Mouse (Mus musculus): ENCODE measurements around the gene Cntnap2. TPM values are rescaled to one million over a fixed set of nuclear protein-coding genes. Genes with fewer than 3 reads are reported as not detected.

The Cntnap2 gene
- polyA plus RNA-seq, 1 experiment from 2014 or later = 1.1 TPM

- no peak overlapping the region for H3K4me3 ChIP-seq (ENCODE audit: low read depth, low read length)
- no peak overlapping the region for H3K27ac ChIP-seq (ENCODE audit: low read depth, low read length)
- H3K36me3 ChIP-seq (ENCODE audit: control insufficient read depth, insufficient read depth) = no peaks in the 10 kb centered on the region
- ATAC-seq = no peak
- no peak for TF ChIP-seq CTCF (IDR thresholded peaks at IDR 0.05; ENCODE audit: low read depth)
- no peaks in the 10 kb centered on the region for H3K4me1 ChIP-seq (replicated peaks; ENCODE audit: control insufficient read depth, insufficient read depth, low read length)
- H3K9me3 ChIP-seq (ENCODE audit: control insufficient read depth) = no peaks in the 10 kb centered on the region
- H3K4me2 ChIP-seq (replicated peaks; ENCODE audit: low read depth) = no peak overlapping the region
- H3K27me3 ChIP-seq (replicated peaks; ENCODE audit: control insufficient read depth, insufficient read depth, low read length) = no peaks in the 10 kb centered on the region
- WGBS = 94% methylated on average over 1 of the region's 1 CpGs
- no peak overlapping the region for H3K9ac ChIP-seq (ENCODE audit: low read depth, low read length)
These were observed 1984.4 kb downstream of the Cntnap2 start for GRCm38 (mm10) chr6:47043586-47043985.

GRCm38 (mm10) chr6:47044385-47045200 is 1985.4 kb downstream of the Cntnap2 start:
- no peak overlapping the region for H3K9ac ChIP-seq (ENCODE audit: low read depth, low read length)
- H3K36me3 ChIP-seq (ENCODE audit: control insufficient read depth, insufficient read depth) = no peaks in the 10 kb centered on the region
- H3K4me1 ChIP-seq (replicated peaks; ENCODE audit: control insufficient read depth, insufficient read depth, low read length) = no peaks in the 10 kb centered on the region
- peak overlapping the region; percentile 29 for H3K4me3 ChIP-seq (ENCODE audit: low read depth, low read length)
- H3K4me2 ChIP-seq (replicated peaks; ENCODE audit: low read depth) = peak overlapping the region; percentile 63
- no peak for ATAC-seq
- no peak overlapping the region for H3K27ac ChIP-seq (ENCODE audit: low read depth, low read length)
- WGBS = 8% methylated on average over 46 of the region's 46 CpGs
- H3K9me3 ChIP-seq (ENCODE audit: control insufficient read depth) = no peaks in the 10 kb centered on the region
- TF ChIP-seq CTCF (IDR thresholded peaks at IDR 0.05; ENCODE audit: low read depth) = no peak
- H3K27me3 ChIP-seq (replicated peaks; ENCODE audit: control insufficient read depth, insufficient read depth, low read length) = no peaks in the 10 kb centered on the region

GRCm38 (mm10) chr6:47049051-47049450 is 1989.9 kb downstream of the Cntnap2 start:
- H3K36me3 ChIP-seq (ENCODE audit: control insufficient read depth, insufficient read depth) = no peaks in the 10 kb centered on the region
- H3K4me1 ChIP-seq (replicated peaks; ENCODE audit: control insufficient read depth, insufficient read depth, low read length) = no peaks in the 10 kb centered on the region
- no peaks in the 10 kb centered on the region for H3K9me3 ChIP-seq (ENCODE audit: control insufficient read depth)
- ATAC-seq = no peak
- no peaks in the 10 kb centered on the region for H3K27me3 ChIP-seq (replicated peaks; ENCODE audit: control insufficient read depth, insufficient read depth, low read length)
- 62% methylated on average over 5 of the region's 5 CpGs for WGBS
- TF ChIP-seq CTCF (IDR thresholded peaks at IDR 0.05; ENCODE audit: low read depth) = no peak
- H3K4me2 ChIP-seq (replicated peaks; ENCODE audit: low read depth) = no peak overlapping the region
- H3K9ac ChIP-seq (ENCODE audit: low read depth, low read length) = no peak overlapping the region
- no peak overlapping the region for H3K27ac ChIP-seq (ENCODE audit: low read depth, low read length)
- H3K4me3 ChIP-seq (ENCODE audit: low read depth, low read length) = no peak overlapping the region

- WGBS = 65% methylated on average over 7 of the region's 7 CpGs
- no peak overlapping the region for H3K4me2 ChIP-seq (replicated peaks; ENCODE audit: low read depth)
- H3K9me3 ChIP-seq (ENCODE audit: control insufficient read depth) = no peaks in the 10 kb centered on the region
- no peaks in the 10 kb centered on the region for H3K36me3 ChIP-seq (ENCODE audit: control insufficient read depth, insufficient read depth)
- H3K9ac ChIP-seq (ENCODE audit: low read depth, low read length) = no peak overlapping the region
- no peaks in the 10 kb centered on the region for H3K4me1 ChIP-seq (replicated peaks; ENCODE audit: control insufficient read depth, insufficient read depth, low read length)
- no peak overlapping the region for H3K4me3 ChIP-seq (ENCODE audit: low read depth, low read length)
- ATAC-seq = no peak
- no peak overlapping the region for H3K27ac ChIP-seq (ENCODE audit: low read depth, low read length)
- no peak for TF ChIP-seq CTCF (IDR thresholded peaks at IDR 0.05; ENCODE audit: low read depth)
- H3K27me3 ChIP-seq (replicated peaks; ENCODE audit: control insufficient read depth, insufficient read depth, low read length) = no peaks in the 10 kb centered on the region
These were observed 1991.4 kb downstream of the Cntnap2 start for GRCm38 (mm10) chr6:47050319-47051222.

- H3K27me3 ChIP-seq (replicated peaks; ENCODE audit: control insufficient read depth, insufficient read depth, low read length) = no peaks in the 10 kb centered on the region
- H3K9ac ChIP-seq (ENCODE audit: low read depth, low read length) = no peak overlapping the region
- ATAC-seq = no peak
- no peaks in the 10 kb centered on the region for H3K4me1 ChIP-seq (replicated peaks; ENCODE audit: control insufficient read depth, insufficient read depth, low read length)
- WGBS = 74% methylated on average over 3 of the region's 3 CpGs
- H3K9me3 ChIP-seq (ENCODE audit: control insufficient read depth) = no peaks in the 10 kb centered on the region
- H3K27ac ChIP-seq (ENCODE audit: low read depth, low read length) = no peak overlapping the region
- no peaks in the 10 kb centered on the region for H3K36me3 ChIP-seq (ENCODE audit: control insufficient read depth, insufficient read depth)
- no peak overlapping the region for H3K4me2 ChIP-seq (replicated peaks; ENCODE audit: low read depth)
- TF ChIP-seq CTCF (IDR thresholded peaks at IDR 0.05; ENCODE audit: low read depth) = no peak
- no peak overlapping the region for H3K4me3 ChIP-seq (ENCODE audit: low read depth, low read length)
These were observed 2002.2 kb downstream of the Cntnap2 start for GRCm38 (mm10) chr6:47061341-47061740.

- Histone ChIP-seq H3K4me1 (replicated peaks; ENCODE audit: control insufficient read depth, insufficient read depth, low read length) (no peaks in the 10 kb centered on the region), H3K36me3 (ENCODE audit: control insufficient read depth, insufficient read depth) (no peaks in the 10 kb centered on the region), H3K4me3 (ENCODE audit: low read depth, low read length) (no peak overlapping the region), H3K27ac (ENCODE audit: low read depth, low read length) (no peak overlapping the region), H3K27me3 (replicated peaks; ENCODE audit: control insufficient read depth, insufficient read depth, low read length) (no peaks in the 10 kb centered on the region), H3K4me2 (replicated peaks; ENCODE audit: low read depth) (no peak overlapping the region), H3K9ac (ENCODE audit: low read depth, low read length) (no peak overlapping the region), H3K9me3 (ENCODE audit: control insufficient read depth) (no peaks in the 10 kb centered on the region)
- WGBS = 60% methylated on average over 4 of the region's 4 CpGs
- no peak for TF ChIP-seq CTCF (IDR thresholded peaks at IDR 0.05; ENCODE audit: low read depth)
- no peak for ATAC-seq
These were observed 2030.8 kb downstream of the Cntnap2 start for GRCm38 (mm10) chr6:47089998-47090397.
